Mouse (Mus musculus) olfactory bulb, adult 2 months (tissue): ENCODE measurements at regions not wholly inside any gene's neighbourhood (a gene's known extent, or its start where the extent isn't known, plus 50 kb on each side); places are given as distances from the start of the nearest gene placed in this dataset.

Experiments used
- CTCF ChIP-seq: fragments of 200-500 bp; IDR thresholded peaks from 2 replicates; pipeline ENCODE4 v1.5.1; 2012; ENCODE audit warnings: low read depth, mild to moderate bottlenecking, low read length, moderate library complexity; ENCODE audit not compliant: insufficient read depth
- POLR2A ChIP-seq: fragments of 200-500 bp; IDR thresholded peaks from 2 replicates; pipeline ENCODE4 v1.6.1; 2012; ENCODE audit warnings: mild to moderate bottlenecking, low read depth, low read length, moderate library complexity; ENCODE audit not compliant: insufficient read depth

DNA sequence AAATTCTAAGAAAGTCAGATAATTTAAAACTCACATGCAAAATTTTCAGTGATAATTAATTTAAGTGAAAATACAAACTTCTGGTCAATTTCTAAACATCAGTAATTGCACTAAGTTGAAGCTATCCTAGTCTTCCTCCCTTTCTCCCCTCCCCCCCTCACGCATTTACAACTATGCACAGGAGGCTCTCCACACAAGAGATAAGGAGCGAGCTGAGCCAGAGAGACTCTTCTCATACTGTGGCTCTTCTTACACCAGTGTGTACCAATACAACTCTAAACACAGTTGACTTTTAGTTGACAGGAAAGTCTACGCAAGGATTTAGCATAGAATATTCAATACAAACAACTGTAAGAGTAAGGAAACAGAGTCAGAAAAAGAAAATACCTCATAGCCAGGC is 57.1 kb upstream of the Cerkl start:
- no peak for TF ChIP-seq POLR2A
- no peak for TF ChIP-seq CTCF
